Comparison of ENCODE assay signal across 11 mouse cellular contexts in genomic region chr12:91645361-91646123, GRCm38 (mm10). TPM values are rescaled to one million over a fixed set of nuclear protein-coding genes. Genes with fewer than 3 reads are reported as not detected.
DNase-seq lines count a peak whose midpoint lies in the region; ATAC-seq and TF ChIP-seq lines count a peak whose summit lies in the region.
"Had no signal": no experiment of that assay in that cellular context is flagged by ENCODE, and none has a peak within 500 bp of the region (broad histone marks: within the 10 kb centered on the region; RNA-seq: fewer than 3 reads in every experiment).

No protein-coding gene starts in this region.

- no peak overlapping the region for H3K9ac ChIP-seq in heart, embryonic 15.5 days
- no peak overlapping the region for H3K9ac ChIP-seq in hindbrain, postnatal 0 days (replicated peaks; ENCODE audit: low read length)
- H3K9ac ChIP-seq: liver, embryonic 14.5 days had no signal

- H3K9me3 ChIP-seq in heart, embryonic 15.5 days (replicated peaks), result no peaks in the 10 kb centered on the region
- no peaks in the 10 kb centered on the region for H3K9me3 ChIP-seq in hindbrain, postnatal 0 days (ENCODE audit: low read length)

- no peaks in the 10 kb centered on the region for H3K27me3 ChIP-seq in heart, embryonic 15.5 days
- H3K27me3 ChIP-seq in hindbrain, postnatal 0 days (ENCODE audit: insufficient read depth, low read length), result no peaks in the 10 kb centered on the region

- peaks cover 20% of the 10 kb centered on the region for H3K4me1 ChIP-seq in heart, embryonic 15.5 days (replicated peaks)
- peaks cover 8% of the 10 kb centered on the region for H3K4me1 ChIP-seq in hindbrain, postnatal 0 days (ENCODE audit: insufficient read depth, low read length)

- WGBS in heart, embryonic 15.5 days, result 39% methylated on average over 6 of the region's 6 CpGs
- 85% methylated on average over 6 of the region's 6 CpGs for WGBS in hindbrain, postnatal 0 days

- H3K36me3 ChIP-seq in heart, embryonic 15.5 days, result no peaks in the 10 kb centered on the region
- H3K36me3 ChIP-seq in hindbrain, postnatal 0 days (ENCODE audit: insufficient read depth, low read length), result no peaks in the 10 kb centered on the region

- TF ChIP-seq CTCF in hindbrain, postnatal 0 days (IDR thresholded peaks at IDR 0.05; ENCODE audit: low read depth), result no peak

- peak; percentile 57 for ATAC-seq in heart, embryonic 15.5 days (replicated peaks; ENCODE audit: insufficient number of reproducible peaks, insufficient read depth, low FRiP score, low read depth)
- ATAC-seq in hindbrain, postnatal 0 days, result no peak

- intact Hi-C loops in heart, postnatal 36 days (cut with DNase I), result no loop called here

- no peak overlapping the region for H3K4me3 ChIP-seq in heart, embryonic 15.5 days
- H3K4me3 ChIP-seq in hindbrain, postnatal 0 days (ENCODE audit: low read length), result no peak overlapping the region

- H3K27ac ChIP-seq in heart, embryonic 15.5 days, result peak overlapping the region; percentile 53; the same call in 1 of the 2 replicates
- H3K27ac ChIP-seq in hindbrain, postnatal 0 days, result no peak overlapping the region
- H3K27ac ChIP-seq: liver, embryonic 14.5 days had no signal

- peak overlapping the region; percentile 26 for H3K4me2 ChIP-seq in heart, embryonic 15.5 days
- no peak overlapping the region for H3K4me2 ChIP-seq in hindbrain, postnatal 0 days (ENCODE audit: low read depth, low read length)

- DNase-seq in heart, adult 11 months, result peak; percentile 89
- DNase-seq in heart, postnatal 36 days, result no peak
- DNase-seq in ovary, postnatal 36 days (ENCODE audit: low spot score), result peak; percentile 47
- DNase-seq in ovary, postnatal 14 days (ENCODE audit: low spot score), result no peak
- peak; percentile 30 for DNase-seq in skeletal muscle tissue, adult 2 months (ENCODE audit: low read depth, low spot score)
- DNase-seq in right cerebral cortex, adult 2 months (ENCODE audit: low spot score in 2 of 2), result no peak
- DNase-seq in hindbrain, postnatal 0 days (ENCODE audit: low spot score), result no peak
- DNase-seq: cerebellum, adult 11 months; kidney, adult 2 months had no signal

RNA-seq across cellular contexts. Expression of gene Gtf2a1, which starts 55.3 kb away (rescaled TPM):
- total RNA-seq in heart, postnatal 36 days (2021), result 10 to 100 TPM; 26.9 to 32.8 TPM
- polyA plus RNA-seq in heart, embryonic 15.5 days (2015; fragmentation: Nextera tagmentation; extraction: Ambion mirVana), result 24.5 and 27.9 TPM in 2 replicates
- total RNA-seq in hindbrain, postnatal 0 days (2014; rRNA removed), result 25.0 and 25.6 TPM in 2 replicates
- polyA plus RNA-seq in hindbrain, postnatal 0 days (2015; fragmentation: Nextera tagmentation; extraction: Ambion mirVana), result 35.2 and 35.9 TPM in 2 replicates

Comparison
In these comparisons a context has a peak if more than half of its experiments do, and no peak if none do; other contexts are left out.
1. DNase-seq: peak in heart, adult 11 months (single experiment), ovary, postnatal 36 days (single experiment) and skeletal muscle tissue, adult 2 months (single experiment); none in heart, postnatal 36 days (0 of 2), ovary, postnatal 14 days (single experiment), right cerebral cortex, adult 2 months (0 of 2) and hindbrain, postnatal 0 days (single experiment).